Mouse (Mus musculus) ES-Bruce4 (cell line): ENCODE data around the gene Racgap1. TPM values are rescaled to one million over a fixed set of nuclear protein-coding genes. Genes with fewer than 3 reads are reported as not detected.

Source experiments
- H3K27ac ChIP-seq: 2 replicates; pipeline ENCODE4 v1.5.1; 2012; ENCODE audit warnings: low read length, inconsistent platforms; ENCODE audit not compliant: insufficient read depth
- H3K27me3 ChIP-seq: 2 replicates; pipeline ENCODE4 v1.6.1; 2012; ENCODE audit warnings: mild to moderate bottlenecking, low read length, inconsistent platforms; ENCODE audit not compliant: control insufficient read depth, poor library complexity, insufficient read depth, severe bottlenecking
- H3K36me3 ChIP-seq: 2 replicates; pipeline ENCODE4 v1.6.1; 2012; ENCODE audit warnings: inconsistent platforms, mild to moderate bottlenecking, low read length, moderate library complexity; ENCODE audit not compliant: control insufficient read depth, poor library complexity, insufficient read depth, severe bottlenecking
- H3K4me1 ChIP-seq: one replicate; pipeline ENCODE4 v1.8.1; 2011; ENCODE audit warnings: low read length; ENCODE audit not compliant: control insufficient read depth, insufficient read depth
- H3K4me3 ChIP-seq: 2 replicates; pipeline ENCODE4 v1.5.1; 2011; ENCODE audit warnings: low read depth, mild to moderate bottlenecking, low read length
- H3K9ac ChIP-seq: 2 replicates; pipeline ENCODE4 v1.6.1; 2012; ENCODE audit warnings: low read depth, mild to moderate bottlenecking, inconsistent platforms; ENCODE audit not compliant: poor library complexity, severe bottlenecking
- H3K9me3 ChIP-seq: replicated peaks from 2 replicates; pipeline ENCODE4 v1.6.1; 2012; ENCODE audit warnings: mild to moderate bottlenecking, low read length, inconsistent platforms; ENCODE audit not compliant: control insufficient read depth, poor library complexity, insufficient read depth, severe bottlenecking
- CTCF ChIP-seq: IDR thresholded peaks from one replicate; pipeline ENCODE4 v1.8.1; 2011; ENCODE audit warnings: low read depth, low read length
- EP300 ChIP-seq: IDR thresholded peaks from 2 replicates; pipeline ENCODE4 v1.6.1; 2011; ENCODE audit warnings: low read depth, low read length; ENCODE audit not compliant: insufficient read depth
- POLR2A ChIP-seq: IDR thresholded peaks from one replicate; pipeline ENCODE4 v1.8.1; 2011; ENCODE audit warnings: low read length; ENCODE audit not compliant: insufficient read depth
- polyA plus RNA-seq: library from polyadenylated mRNA; stranded (reverse); fragments of >200 nt; gene quantifications from 2 replicates; pipeline ENCODE4 v1.2.4, GENCODE M21; 2011; ENCODE audit warnings: low read depth; ENCODE audit not compliant: missing spikeins, insufficient read depth, insufficient read length

Racgap1 gene
- polyA plus RNA-seq, 1 experiment: 122 TPM

GRCm38 (mm10) chr15:99618595-99618994, 32.9 kb downstream of the Racgap1 start:
- Histone ChIP-seq H3K9me3 (no peaks in the 10 kb centered on the region), H3K4me3 (no peak overlapping the region), H3K27me3 (no peaks in the 10 kb centered on the region), H3K9ac (no peak overlapping the region), H3K36me3 (peaks cover 25% of the 10 kb centered on the region), H3K27ac (no peak overlapping the region), H3K4me1 (no peaks in the 10 kb centered on the region)
- TF ChIP-seq CTCF (no peak), EP300 (no peak), POLR2A (no peak)

DNA sequence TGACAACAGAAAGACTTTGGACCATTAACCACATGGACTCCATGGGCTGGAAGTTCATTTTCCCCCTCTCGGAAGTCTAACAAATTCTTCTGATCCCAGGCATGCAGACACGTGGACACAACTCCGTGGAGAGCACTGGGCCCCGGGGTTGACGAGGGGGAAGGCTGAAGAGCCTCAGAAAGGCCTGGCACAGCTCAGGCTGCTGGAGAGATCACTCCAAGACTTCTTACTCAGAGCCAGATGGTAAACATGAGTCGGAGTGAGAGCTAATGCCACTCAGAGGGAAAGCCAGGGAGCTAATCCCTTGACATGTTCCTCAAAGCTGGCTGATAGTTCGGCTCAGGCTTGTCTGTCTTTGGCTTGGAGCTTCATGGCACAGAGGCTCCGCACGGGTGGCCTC, 36.2 kb downstream of the Racgap1 start:
- Histone ChIP-seq H3K36me3 (no peaks in the 10 kb centered on the region; the same call in 1 of the 2 replicates), H3K9ac (no peak overlapping the region), H3K4me3 (no peak overlapping the region), H3K9me3 (no peaks in the 10 kb centered on the region), H3K27ac (no peak overlapping the region), H3K4me1 (no peaks in the 10 kb centered on the region), H3K27me3 (no peaks in the 10 kb centered on the region)
- TF ChIP-seq EP300 (no peak), POLR2A (no peak), CTCF (no peak)

- Histone ChIP-seq H3K4me1 (no peaks in the 10 kb centered on the region), H3K27me3 (no peaks in the 10 kb centered on the region), H3K36me3 (no peaks in the 10 kb centered on the region; the same call in 1 of the 2 replicates), H3K9ac (no peak overlapping the region), H3K9me3 (no peaks in the 10 kb centered on the region), H3K27ac (no peak overlapping the region), H3K4me3 (no peak overlapping the region)
- TF ChIP-seq POLR2A: no peak
- no peak for TF ChIP-seq EP300
- TF ChIP-seq CTCF: no peak
Observed at GRCm38 (mm10) chr15:99614753-99615152, 36.7 kb downstream of the Racgap1 start.

DNA sequence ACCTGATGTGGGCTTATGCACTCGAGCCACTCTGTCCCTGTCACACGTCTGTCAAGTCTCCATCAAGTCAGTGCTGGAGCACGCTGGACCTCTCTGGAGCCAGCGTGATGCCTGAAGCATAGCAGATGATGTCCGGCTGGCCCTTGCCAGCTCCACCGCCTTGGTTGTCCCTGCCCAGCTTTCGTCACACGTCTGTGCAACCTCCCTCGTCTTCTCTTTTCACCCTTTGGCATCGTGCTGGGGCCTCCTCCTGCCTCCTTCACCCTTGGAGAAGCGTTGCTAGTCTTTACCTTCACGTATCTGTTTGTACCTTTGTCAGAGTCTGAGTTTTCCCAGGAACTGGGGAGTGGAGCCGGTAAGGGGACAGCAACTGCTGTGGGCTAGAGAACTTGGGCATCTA, 37.2 kb downstream of the Racgap1 start:
- Histone ChIP-seq H3K4me3 (no peak overlapping the region), H3K36me3 (no peaks in the 10 kb centered on the region), H3K27ac (no peak overlapping the region), H3K4me1 (no peaks in the 10 kb centered on the region), H3K9ac (no peak overlapping the region), H3K27me3 (no peaks in the 10 kb centered on the region), H3K9me3 (no peaks in the 10 kb centered on the region)
- TF ChIP-seq CTCF (no peak), POLR2A (no peak), EP300 (no peak)

GRCm38 (mm10) chr15:99611563-99611962, 39.9 kb downstream of the Racgap1 start:
- H3K36me3 ChIP-seq: no peaks in the 10 kb centered on the region
- H3K27ac ChIP-seq: no peak overlapping the region
- no peak for TF ChIP-seq CTCF
- TF ChIP-seq EP300: no peak
- no peak for TF ChIP-seq POLR2A
- H3K9ac ChIP-seq: no peak overlapping the region
- H3K4me1 ChIP-seq: no peaks in the 10 kb centered on the region
- H3K9me3 ChIP-seq: no peaks in the 10 kb centered on the region
- no peaks in the 10 kb centered on the region for H3K27me3 ChIP-seq
- H3K4me3 ChIP-seq: no peak overlapping the region

DNA sequence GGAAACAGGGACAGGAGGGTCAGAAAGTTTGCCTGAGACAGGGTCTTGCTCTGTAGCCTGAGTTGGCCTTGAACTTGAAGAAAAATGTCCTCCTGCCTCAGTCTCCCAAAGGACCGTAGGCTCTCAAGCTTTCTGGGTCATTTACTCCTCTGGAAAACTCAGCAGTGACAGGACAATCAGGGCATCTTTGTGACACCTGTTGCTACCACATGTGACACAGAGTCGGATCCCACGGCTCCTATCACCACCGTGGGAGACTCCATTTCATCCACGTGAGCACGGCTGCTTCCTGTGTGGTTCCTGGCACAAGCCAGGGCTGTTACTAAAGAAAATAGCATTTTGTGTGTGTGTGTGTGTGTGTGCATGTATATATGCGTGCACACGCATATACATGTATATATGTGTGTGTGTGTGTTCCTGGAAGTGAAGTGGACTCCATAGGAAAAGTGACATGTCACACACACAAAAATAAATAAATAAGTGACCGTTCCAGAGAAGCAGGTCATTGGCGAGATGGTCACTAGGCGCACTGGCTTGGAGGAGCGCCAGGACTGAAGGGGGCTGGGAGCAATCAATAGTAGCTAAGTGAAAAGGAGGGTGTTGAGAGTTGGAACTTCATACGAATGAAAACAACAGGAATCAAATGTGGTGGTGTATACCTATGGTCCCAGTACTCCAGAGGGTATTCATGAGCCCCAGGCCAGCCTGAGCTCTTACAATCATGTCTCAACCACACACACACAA, 42.9 kb downstream of the Racgap1 start:
- H3K9ac ChIP-seq: no peak overlapping the region
- no peak overlapping the region for H3K27ac ChIP-seq

More for the DNA sequence above, 42.9 kb downstream of the Racgap1 start:
- H3K9me3 ChIP-seq: no peaks in the 10 kb centered on the region
- H3K4me3 ChIP-seq: no peak overlapping the region
- no peaks in the 10 kb centered on the region for H3K36me3 ChIP-seq
- no peaks in the 10 kb centered on the region for H3K27me3 ChIP-seq
- TF ChIP-seq POLR2A (no peak), CTCF (no peak), EP300 (no peak)
- no peaks in the 10 kb centered on the region for H3K4me1 ChIP-seq
